Mouse (Mus musculus) CH12.LX (cell line): ENCODE data around the gene Wnt3a. TPM values are rescaled to one million over a fixed set of nuclear protein-coding genes. Genes with fewer than 3 reads are reported as not detected.

ENCODE experiments used
- DNase-seq: peaks from one replicate; pipeline ENCODE4 v3.0.0-alpha.2; 2013; ENCODE audit errors: extremely low read depth
- H3K27ac ChIP-seq: 2 replicates; pipeline ENCODE4 v1.5.1; 2012; ENCODE audit warnings: low read depth, mild to moderate bottlenecking, control low read depth, moderate library complexity; ENCODE audit not compliant: insufficient read depth
- H3K27me3 ChIP-seq: replicated peaks from 2 replicates; pipeline ENCODE3; 2012; ENCODE audit warnings: inconsistent platforms
- H3K36me3 ChIP-seq, 2 experiments: replicated peaks in 1 of 2; 2 replicates each; pipeline versions ENCODE3 to v1.6.1; 2012; ENCODE audit warnings: inconsistent platforms in 1 of 2, low read length in 1 of 2, mild to moderate bottlenecking in 1 of 2, mixed read lengths in 1 of 2, moderate library complexity in 1 of 2; ENCODE audit not compliant: control insufficient read depth in 1 of 2, insufficient read depth in 1 of 2
- H3K4me1 ChIP-seq, 2 experiments: 2 replicates each; pipeline ENCODE4 v1.6.1; 2012; ENCODE audit warnings: inconsistent platforms in 1 of 2, moderate library complexity in 1 of 2; ENCODE audit not compliant: insufficient read depth in 2 of 2, control insufficient read depth in 1 of 2
- H3K4me2 ChIP-seq: 2 replicates; pipeline ENCODE4 v1.6.1; 2012; ENCODE audit warnings: low read depth, mild to moderate bottlenecking, control low read depth; ENCODE audit not compliant: poor library complexity, insufficient read depth, severe bottlenecking
- H3K4me3 ChIP-seq, 3 experiments: fragments of 150-350 bp in 1 of 3; sonication (generic) in 1 of 3; replicated peaks in 1 of 3; 2 replicates each; pipeline versions ENCODE3 to v1.5.1; 2011 to 2012; ENCODE audit warnings: low read depth in 2 of 3, low read length in 2 of 3, mild to moderate bottlenecking in 2 of 3, moderate library complexity in 2 of 3, control low read depth in 1 of 3, improper control_type of control experiment in 1 of 3, inconsistent platforms in 1 of 3, mixed read lengths in 1 of 3; ENCODE audit not compliant: poor library complexity in 1 of 3
- H3K79me2 ChIP-seq: replicated peaks from 2 replicates; pipeline ENCODE4 v1.6.1; 2012; ENCODE audit warnings: mild to moderate bottlenecking, moderate library complexity; ENCODE audit not compliant: control insufficient read depth, poor library complexity, insufficient read depth, severe bottlenecking; ENCODE audit errors: extremely low read depth
- H3K9ac ChIP-seq: 2 replicates; pipeline ENCODE4 v1.6.1; 2012; ENCODE audit warnings: low read depth, mild to moderate bottlenecking, control low read depth, moderate library complexity; ENCODE audit not compliant: insufficient read depth
- H3K9me3 ChIP-seq: replicated peaks from 2 replicates; pipeline ENCODE3; 2012; ENCODE audit warnings: low read length, inconsistent platforms, mixed read lengths
- BHLHE40 ChIP-seq: IDR thresholded peaks from 2 replicates; pipeline ENCODE4 v1.6.1; 2011; ENCODE audit warnings: mild to moderate bottlenecking, low read depth, low read length, improper control_type of control experiment
- CHD2 ChIP-seq: IDR thresholded peaks from 2 replicates; pipeline ENCODE4 v1.6.1; 2011; ENCODE audit warnings: low read length, improper control_type of control experiment
- CTCF ChIP-seq, 2 experiments: IDR thresholded peaks in 1 of 2; conservative IDR thresholded peaks in 1 of 2; 2 replicates each; pipeline ENCODE4 v1.5.1; 2011 to 2012; ENCODE audit warnings: low read depth in 2 of 2, low read length in 2 of 2, improper control_type of control experiment in 1 of 2, inconsistent platforms in 1 of 2, mild to moderate bottlenecking in 1 of 2, moderate library complexity in 1 of 2
- E2F4 ChIP-seq: IDR thresholded peaks from 2 replicates; pipeline ENCODE4 v1.6.1; 2011; ENCODE audit warnings: low read depth, low read length, improper control_type of control experiment; ENCODE audit not compliant: insufficient replicate concordance
- ELF1 ChIP-seq: IDR thresholded peaks from 2 replicates; pipeline ENCODE4 v1.6.1; 2014; ENCODE audit warnings: low read depth, mild to moderate bottlenecking, inconsistent platforms, low read length, improper control_type of control experiment
- ETS1 ChIP-seq: conservative IDR thresholded peaks from 2 replicates; pipeline ENCODE4 v1.6.1; 2012; ENCODE audit warnings: low read depth, mild to moderate bottlenecking, inconsistent platforms, low read length, improper control_type of control experiment, moderate library complexity
- HCFC1 ChIP-seq: IDR thresholded peaks from 2 replicates; pipeline ENCODE4 v1.6.1; 2012; ENCODE audit warnings: low read depth, mild to moderate bottlenecking, inconsistent platforms, low read length, improper control_type of control experiment
- IRF4 ChIP-seq: IDR thresholded peaks from 2 replicates; pipeline ENCODE4 v1.6.1; 2014; ENCODE audit warnings: low read depth, mild to moderate bottlenecking, inconsistent platforms, low read length, improper control_type of control experiment
- JUN ChIP-seq: IDR thresholded peaks from 2 replicates; pipeline ENCODE4 v1.6.1; 2011; ENCODE audit warnings: low read depth, mild to moderate bottlenecking, low read length, improper control_type of control experiment, moderate library complexity; ENCODE audit not compliant: insufficient read depth
- JUND ChIP-seq: conservative IDR thresholded peaks from 2 replicates; pipeline ENCODE4 v1.6.1; 2011; ENCODE audit warnings: low read depth, low read length, improper control_type of control experiment
- KAT2A ChIP-seq: IDR thresholded peaks from 2 replicates; pipeline ENCODE4 v1.6.1; 2012; ENCODE audit warnings: low read length, improper control_type of control experiment, inconsistent platforms; ENCODE audit not compliant: insufficient replicate concordance
- MAX ChIP-seq: IDR thresholded peaks from 2 replicates; pipeline ENCODE4 v1.6.1; 2011; ENCODE audit warnings: low read length, improper control_type of control experiment
- MEF2A ChIP-seq: IDR thresholded peaks from 2 replicates; pipeline ENCODE4 v1.6.1; 2014; ENCODE audit warnings: low read depth, mild to moderate bottlenecking, inconsistent platforms, low read length, improper control_type of control experiment, borderline replicate concordance
- NELFE ChIP-seq: IDR thresholded peaks from 2 replicates; pipeline ENCODE4 v1.6.1; 2011; ENCODE audit warnings: low read depth, low read length, improper control_type of control experiment
- RAD21 ChIP-seq: IDR thresholded peaks from 2 replicates; pipeline ENCODE4 v1.6.1; 2011; ENCODE audit warnings: low read depth, mild to moderate bottlenecking, low read length, improper control_type of control experiment, moderate library complexity
- SIN3A ChIP-seq: IDR thresholded peaks from 2 replicates; pipeline ENCODE4 v1.6.1; 2012; ENCODE audit warnings: low read length, improper control_type of control experiment, inconsistent platforms
- SMC3 ChIP-seq: IDR thresholded peaks from 2 replicates; pipeline ENCODE4 v1.6.1; 2011; ENCODE audit warnings: low read depth, low read length, improper control_type of control experiment
- ZC3H11A ChIP-seq: IDR thresholded peaks from 2 replicates; pipeline ENCODE4 v1.6.1; 2012; ENCODE audit warnings: low read depth, mild to moderate bottlenecking, inconsistent platforms, low read length, improper control_type of control experiment
- dilution Hi-C: fragments of 300-500 bp; cut with MboI; formaldehyde crosslinking; loops from 2 replicates; pipeline ENCODE4 v1.14.3; 2020; ENCODE audit warnings: low sequenced_read_pairs; ENCODE audit not compliant: extremely low pct_unique_long_range_greater_than_20kb, extremely low pct_ligation_motif_present
- in situ Hi-C: fragments of 300-500 bp; cut with MboI; formaldehyde crosslinking; loops from 3 replicates; pipeline ENCODE4 v1.14.3; 2019; ENCODE audit warnings: low sequenced_read_pairs, low pct_ligation_motif_present, low pct_unique_long_range_greater_than_20kb, mixed read lengths
- polyA plus RNA-seq: library from polyadenylated mRNA; unstranded; fragments of >175 nt; gene quantifications from 2 replicates; pipeline ENCODE4 v1.2.1, GENCODE M21; 2012; ENCODE audit warnings: low read depth; ENCODE audit not compliant: insufficient read length
- total RNA-seq, 2 experiments: library from RNA; depleted of rRNA; stranded (reverse); fragments of 300-350 nt in 1 of 2; fragments of >200 nt in 1 of 2; gene quantifications; 2 replicates each; pipeline ENCODE4 v1.2.3; 2012 to 2014

Wnt3a gene
- total and polyA plus RNA-seq, 3 experiments: not detected

- DNase-seq: no peak
- TF ChIP-seq RAD21 (peak; percentile 3), CTCF (conservative IDR thresholded peaks at IDR 0.05 in 1 of 2, IDR thresholded peaks at IDR 0.05 in 1 of 2; ENCODE audit: low read depth in 2 of 2, low read length in 2 of 2) (peak in 1 of 2 experiments; percentile 41; a peak in 2 of 4 replicates), JUND (no peak)
- Histone ChIP-seq H3K9ac (no peak overlapping the region), H3K9me3 (no peaks in the 10 kb centered on the region), H3K4me3 (no peak overlapping the region), H3K36me3 (no peaks in the 10 kb centered on the region), H3K27me3 (peaks cover 14% of the 10 kb centered on the region), H3K4me2 (no peak overlapping the region), H3K79me2 (peaks cover 2% of the 10 kb centered on the region), H3K27ac (no peak overlapping the region), H3K4me1 (peaks cover 3 to 19% of the 10 kb centered on the region in 2 experiments; a peak in 2 of 4 replicates)
- dilution Hi-C loops: no loop called here
- in situ Hi-C loops: no loop called here
Observed at GRCm38 (mm10) chr11:59232797-59233196, 57.8 kb downstream of the Wnt3a start.

GRCm38 (mm10) chr11:59230144-59230760 lies 60.3 kb downstream of the Wnt3a start:
- peak; percentile 71 for DNase-seq
- peaks cover 0 to 5% of the 10 kb centered on the region in 2 experiments for H3K36me3 ChIP-seq
- H3K9ac ChIP-seq: no peak overlapping the region
- in situ Hi-C loops: no loop called here
- dilution Hi-C loops: no loop called here
- peaks cover 5 to 33% of the 10 kb centered on the region in 2 experiments; a peak in 3 of 4 replicates for H3K4me1 ChIP-seq
- no peak overlapping the region for H3K27ac ChIP-seq
- H3K9me3 ChIP-seq: no peaks in the 10 kb centered on the region
- TF ChIP-seq IRF4 (peak; percentile 56; the same call in 1 of the 2 replicates), ELF1 (peak; percentile 48; the same call in 1 of the 2 replicates), HCFC1 (peak; percentile 17; the same call in 1 of the 2 replicates), E2F4 (no peak), SIN3A (0 out of 2 replicates have a peak, but pooled peaks have one; percentile 33), NELFE (peak; percentile 40; the same call in 1 of the 2 replicates), CTCF (conservative IDR thresholded peaks at IDR 0.05 in 1 of 2, IDR thresholded peaks at IDR 0.05 in 1 of 2; ENCODE audit: low read depth in 2 of 2, low read length in 2 of 2) (peak; percentile 70 to 90), MAX (no peak), KAT2A (no peak), BHLHE40 (0 out of 2 replicates have a peak, but pooled peaks have one; percentile 7), CHD2 (no peak), JUN (no peak), MEF2A (peak; percentile 11; the same call in 1 of the 2 replicates), SMC3 (peak; percentile 67), ZC3H11A (no peak), ETS1 (no peak), RAD21 (peak; percentile 63)
- peaks cover 27% of the 10 kb centered on the region for H3K79me2 ChIP-seq
- no peak overlapping the region for H3K4me3 ChIP-seq
- peak overlapping the region; percentile 44 for H3K4me2 ChIP-seq
- H3K27me3 ChIP-seq: no peaks in the 10 kb centered on the region
